Mouse (Mus musculus) CH12.LX (cell line): ENCODE measurements at regions not wholly inside any gene's neighbourhood (a gene's known extent, or its start where the extent isn't known, plus 50 kb on each side); places are given as distances from the start of the nearest gene placed in this dataset.

Source experiments
- CTCF ChIP-seq, 2 experiments: IDR thresholded peaks in 1 of 2; conservative IDR thresholded peaks in 1 of 2; 2 replicates each; pipeline ENCODE4 v1.5.1; 2011 to 2012; ENCODE audit warnings: low read depth in 2 of 2, low read length in 2 of 2, improper control_type of control experiment in 1 of 2, inconsistent platforms in 1 of 2, mild to moderate bottlenecking in 1 of 2, moderate library complexity in 1 of 2
- NELFE ChIP-seq: IDR thresholded peaks from 2 replicates; pipeline ENCODE4 v1.6.1; 2011; ENCODE audit warnings: low read depth, low read length, improper control_type of control experiment
- POLR2A ChIP-seq: IDR thresholded peaks from 2 replicates; pipeline ENCODE4 v1.6.1; 2011; ENCODE audit warnings: low read depth, mild to moderate bottlenecking, improper control_type of control experiment, low read length
- TBP ChIP-seq: conservative IDR thresholded peaks from 2 replicates; pipeline ENCODE4 v1.6.1; 2011; ENCODE audit warnings: low read depth, low read length, improper control_type of control experiment
- TCF12 ChIP-seq: IDR thresholded peaks from 2 replicates; pipeline ENCODE4 v1.6.1; 2014; ENCODE audit warnings: low read depth, mild to moderate bottlenecking, inconsistent platforms, low read length, improper control_type of control experiment
- USF1 ChIP-seq: IDR thresholded peaks from 2 replicates; pipeline ENCODE4 v1.6.1; 2014; ENCODE audit warnings: low read depth, mild to moderate bottlenecking, inconsistent platforms, low read length, improper control_type of control experiment
- ZNF384 ChIP-seq: IDR thresholded peaks from 2 replicates; pipeline ENCODE4 v1.6.1; 2012; ENCODE audit warnings: low read depth, low read length, improper control_type of control experiment, inconsistent platforms

- TF ChIP-seq USF1 (no peak), POLR2A (no peak), TBP (no peak), CTCF (conservative IDR thresholded peaks at IDR 0.05 in 1 of 2, IDR thresholded peaks at IDR 0.05 in 1 of 2; ENCODE audit: low read depth in 2 of 2, low read length in 2 of 2) (no peak), NELFE (no peak), ZNF384 (no peak), TCF12 (no peak)
Measured at GRCm38 (mm10) chrX:11732371-11732770, 404.7 kb downstream of the H2al1j start.
